Mouse (Mus musculus): Measurements from ENCODE around the gene 2010111I01Rik.
"Not testable (repeated sequence)": the region's sequence is repeated elsewhere in the genome, so short reads cannot be mapped to it uniquely, and the experiment has no call there.

2010111I01Rik gene

DNA sequence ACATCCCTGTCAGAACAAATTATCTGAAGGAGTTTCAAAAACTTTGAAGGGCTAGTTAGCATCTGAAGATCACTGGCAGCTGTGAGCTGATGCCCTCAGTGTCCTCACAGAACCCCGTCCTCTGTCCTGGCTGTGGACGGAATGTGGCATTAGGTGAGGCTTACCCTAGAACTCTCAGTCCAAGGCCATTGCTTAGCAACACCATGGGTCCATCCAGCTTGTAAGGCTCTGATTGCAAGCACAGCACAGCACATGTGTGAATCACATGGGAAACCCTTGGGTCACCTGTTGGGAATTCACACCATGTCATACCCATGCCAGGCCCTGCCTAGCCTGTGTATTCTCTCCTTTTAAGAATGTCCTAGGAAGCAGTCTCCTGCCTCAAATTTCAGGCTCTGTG, 332.3 kb downstream of the 2010111I01Rik start:
- DNase-seq = no peak

DNA sequence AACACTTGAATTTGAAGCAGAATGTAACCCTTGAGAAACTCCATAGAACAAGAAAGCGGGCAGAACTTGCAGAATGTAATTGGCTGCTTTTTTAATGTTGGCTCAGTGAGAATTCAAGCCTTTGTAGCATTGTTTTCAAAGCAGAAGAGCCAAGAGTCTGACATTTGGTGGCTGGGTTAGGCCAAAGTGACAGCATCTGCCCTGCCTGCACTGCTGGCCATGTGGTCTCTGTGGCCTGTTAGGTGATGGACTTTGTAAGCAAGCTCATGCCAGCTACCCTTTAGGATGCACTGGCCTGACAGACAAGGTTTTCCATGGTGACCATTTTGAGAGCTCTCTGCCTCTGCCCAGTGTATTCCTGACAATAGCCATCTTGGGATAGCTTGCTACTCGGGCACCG, 333.2 kb downstream of the 2010111I01Rik start:
- DNase-seq = no peak

DNA sequence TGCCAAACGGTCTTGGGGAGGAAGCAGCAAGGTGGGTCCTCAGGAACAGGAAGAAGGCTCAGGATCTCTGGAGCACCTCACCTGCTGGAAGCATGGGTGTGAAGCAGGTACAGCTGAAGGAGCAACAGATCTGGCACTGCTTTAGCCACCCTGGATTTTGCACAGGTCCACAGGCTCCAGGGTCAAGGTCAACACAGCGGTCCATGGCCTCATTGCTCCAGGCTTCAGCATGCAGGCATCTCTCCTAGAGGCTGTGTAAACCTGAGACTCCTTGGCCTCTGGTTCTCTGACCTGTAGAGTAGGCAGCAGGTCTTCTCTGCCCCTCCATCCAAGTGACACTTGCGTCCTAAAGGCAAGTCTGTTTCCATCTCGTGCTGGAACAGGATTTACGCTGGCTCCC, 334.2 kb downstream of the 2010111I01Rik start:
- no peak for DNase-seq

DNA sequence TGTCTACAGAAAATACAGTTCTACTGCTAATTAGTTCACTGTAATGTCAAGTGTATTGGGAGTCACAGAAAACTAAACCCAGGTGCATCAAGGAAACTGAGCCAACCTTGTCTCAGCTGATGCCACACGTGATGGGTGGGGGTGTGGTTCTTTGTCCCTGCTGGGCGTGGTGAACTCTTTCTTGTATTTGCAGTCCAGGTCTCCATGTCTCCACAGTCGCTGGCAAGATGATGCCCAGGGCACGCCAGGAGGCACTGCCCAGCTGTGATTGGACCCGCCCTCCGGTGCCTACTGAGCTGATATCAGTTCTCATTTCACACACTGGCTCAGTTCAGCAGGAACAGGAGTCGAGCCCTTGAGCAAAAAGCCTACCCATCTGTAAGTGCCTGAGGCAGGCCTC, 336.2 kb downstream of the 2010111I01Rik start:
- DNase-seq = no peak

DNA sequence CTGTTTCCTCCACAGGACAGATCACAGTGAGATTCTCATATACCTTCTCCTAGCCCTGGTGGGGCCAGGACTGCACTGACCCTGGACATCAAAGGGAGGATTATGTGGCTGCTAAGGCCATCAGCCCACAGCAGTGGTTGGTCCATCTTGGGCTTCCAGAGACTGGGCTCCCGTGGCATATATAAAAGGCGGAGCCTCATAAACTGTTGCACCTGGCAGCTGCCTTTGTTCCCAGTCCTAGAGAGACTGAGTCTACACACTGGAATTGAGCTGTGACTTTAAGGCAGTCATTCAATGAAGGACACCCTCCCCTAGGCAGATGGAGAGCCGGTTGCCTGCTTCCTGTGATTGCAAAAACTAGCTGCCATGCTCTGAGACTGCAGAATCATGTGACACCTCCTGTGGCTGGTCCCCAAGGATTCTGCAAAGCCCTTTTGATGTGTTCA, 337.1 kb downstream of the 2010111I01Rik start:
- no peak for DNase-seq

DNA sequence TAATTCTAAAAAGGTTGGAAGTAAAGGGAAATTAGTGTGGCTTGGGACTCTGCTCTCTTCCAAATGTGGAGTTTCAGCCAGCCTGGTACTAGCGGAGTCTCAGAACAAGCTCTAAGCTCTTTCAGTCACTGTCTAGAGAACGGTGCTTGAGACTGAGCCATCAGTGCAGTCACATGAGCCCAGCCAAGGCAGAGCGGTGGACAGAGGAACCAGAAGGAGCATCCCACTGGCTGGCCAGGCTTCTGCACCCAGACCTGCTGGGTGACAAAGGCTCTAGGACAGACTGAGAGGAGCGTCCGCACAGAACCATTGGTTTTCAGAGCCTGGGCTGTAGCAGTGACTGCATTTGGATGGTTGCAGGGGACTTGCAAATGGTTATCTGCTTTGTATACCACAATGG, 337.7 kb downstream of the 2010111I01Rik start:
- DNase-seq = no peak

DNA sequence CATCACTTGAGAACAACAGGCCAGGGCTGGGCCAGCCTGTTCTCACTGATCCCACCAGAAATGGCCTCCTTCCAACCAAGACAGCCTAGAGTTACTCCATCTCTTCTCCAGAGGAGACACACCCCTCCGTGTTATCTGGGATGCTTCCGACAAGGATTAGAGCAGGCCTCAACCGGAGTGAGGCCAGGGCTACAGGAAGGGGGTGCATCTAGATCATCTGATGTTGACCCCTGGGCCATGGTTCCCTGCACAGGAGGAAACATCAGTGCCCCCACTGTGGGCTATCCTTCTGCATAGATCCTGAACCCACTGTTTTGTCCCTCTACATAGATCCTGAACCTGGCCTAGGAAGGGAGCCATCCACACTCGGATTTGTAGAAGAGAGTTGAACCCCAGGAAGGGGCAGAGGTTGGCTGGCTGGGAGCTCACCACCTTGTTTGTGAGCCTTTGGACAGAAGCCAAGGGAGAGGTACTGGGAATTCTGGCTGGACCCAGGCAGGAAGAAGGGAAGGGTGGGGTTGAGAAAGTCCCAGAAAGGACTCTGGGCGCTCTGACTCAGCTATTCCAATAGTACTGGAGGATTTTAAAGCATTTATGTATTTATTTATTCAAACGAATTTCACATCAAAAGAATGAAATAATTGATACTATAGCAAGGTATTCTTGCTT, 339.6 kb downstream of the 2010111I01Rik start:
- DNase-seq = no peak

DNA sequence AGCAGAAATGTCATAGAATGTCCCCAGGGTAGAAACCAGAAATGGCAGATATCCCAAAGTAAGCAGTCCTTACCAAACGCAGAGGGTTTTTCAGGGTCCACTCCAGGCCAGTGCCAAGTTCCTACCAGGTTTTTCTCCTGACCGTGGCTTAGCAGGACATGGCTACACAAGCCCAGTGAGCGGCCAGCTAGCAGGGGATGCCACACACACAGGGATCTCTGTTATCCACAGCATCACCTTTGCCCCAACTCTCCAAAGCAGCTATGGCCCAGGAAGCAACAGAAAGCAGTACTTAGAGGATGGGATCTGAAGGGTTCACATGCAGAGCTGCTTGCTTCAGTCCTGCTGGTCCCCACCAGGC, 340.1 kb downstream of the 2010111I01Rik start:
- no peak for DNase-seq

DNA sequence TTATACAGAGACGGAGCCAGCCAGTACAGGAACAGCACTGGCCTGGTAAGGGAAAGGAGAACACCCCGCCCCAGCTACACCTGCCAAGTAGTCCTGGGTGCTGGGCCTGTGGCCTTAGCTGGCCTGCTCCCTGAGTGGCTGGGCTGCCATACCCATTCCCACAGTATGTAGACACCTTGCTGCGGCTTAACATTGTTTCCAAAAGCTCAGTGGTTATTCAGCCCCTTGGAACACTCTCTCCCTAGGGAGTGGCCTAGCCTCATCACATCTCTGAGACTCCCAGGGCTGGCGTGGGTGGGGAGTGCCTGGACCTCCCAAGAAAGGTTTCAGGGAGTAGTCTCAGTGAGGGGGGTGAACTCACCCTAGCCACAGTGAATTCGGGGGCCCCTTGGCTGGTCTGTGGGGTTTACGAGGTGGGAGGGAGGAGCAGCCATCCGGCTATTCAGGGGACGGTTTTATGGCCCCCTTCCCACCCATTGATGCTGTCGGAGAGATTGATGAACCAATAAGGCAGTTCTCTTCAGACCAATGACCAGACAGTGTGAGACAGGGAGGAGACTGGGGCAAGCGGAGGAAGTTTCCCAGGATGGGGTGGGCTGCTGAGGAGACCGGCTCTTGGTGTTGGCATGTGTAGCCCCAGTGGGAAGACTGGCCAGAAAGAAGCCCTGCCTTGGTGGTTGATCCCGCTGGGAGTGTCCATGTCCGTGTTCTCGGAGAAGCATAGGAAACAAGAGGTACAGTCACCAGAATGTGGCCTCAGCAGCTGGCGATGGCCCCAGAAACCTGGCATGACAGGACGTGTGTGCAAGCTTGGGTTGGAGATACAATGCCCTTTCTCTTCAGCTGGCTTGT, 340.7 kb downstream of the 2010111I01Rik start:
- no peak for DNase-seq

DNA sequence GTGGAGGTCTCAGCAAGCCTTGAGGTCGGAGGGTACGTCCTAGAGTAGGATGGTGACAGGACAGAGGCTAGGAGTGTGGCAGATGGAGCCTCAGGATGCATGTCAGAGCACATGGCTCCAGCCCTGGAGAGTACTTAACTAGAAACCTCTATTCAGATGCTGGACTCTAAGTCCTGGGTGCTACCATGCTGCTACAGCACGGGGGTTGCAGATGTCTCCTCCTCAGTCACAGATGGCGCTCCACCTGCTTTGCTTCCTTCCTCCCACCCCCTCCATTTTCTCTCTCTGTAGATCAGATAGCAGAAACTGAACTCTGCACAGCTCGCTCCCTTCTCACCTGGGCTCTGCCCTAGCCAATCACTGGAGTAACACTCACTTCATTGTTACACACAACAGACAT, 342.1 kb downstream of the 2010111I01Rik start:
- DNase-seq = no peak

DNA sequence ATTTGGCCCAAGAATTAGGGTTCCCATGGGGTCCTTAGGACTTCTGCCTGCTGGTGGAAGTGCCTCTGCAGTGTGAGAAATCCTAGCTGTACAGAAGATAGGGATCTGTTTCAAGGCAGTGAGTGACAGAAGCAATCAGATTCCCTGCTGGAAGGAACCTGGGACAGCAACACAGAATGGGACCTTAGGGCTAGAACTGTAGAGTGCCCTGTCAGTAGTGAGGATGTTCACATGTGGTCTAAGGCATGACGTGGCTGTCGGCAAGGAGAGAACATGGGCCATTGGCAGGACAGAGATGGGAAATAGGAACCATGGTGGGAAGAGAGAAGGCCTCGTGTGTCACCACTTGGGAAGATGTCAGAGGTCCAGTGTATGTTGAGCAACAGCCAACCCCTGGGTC, 344.9 kb downstream of the 2010111I01Rik start:
- DNase-seq = no peak

DNA sequence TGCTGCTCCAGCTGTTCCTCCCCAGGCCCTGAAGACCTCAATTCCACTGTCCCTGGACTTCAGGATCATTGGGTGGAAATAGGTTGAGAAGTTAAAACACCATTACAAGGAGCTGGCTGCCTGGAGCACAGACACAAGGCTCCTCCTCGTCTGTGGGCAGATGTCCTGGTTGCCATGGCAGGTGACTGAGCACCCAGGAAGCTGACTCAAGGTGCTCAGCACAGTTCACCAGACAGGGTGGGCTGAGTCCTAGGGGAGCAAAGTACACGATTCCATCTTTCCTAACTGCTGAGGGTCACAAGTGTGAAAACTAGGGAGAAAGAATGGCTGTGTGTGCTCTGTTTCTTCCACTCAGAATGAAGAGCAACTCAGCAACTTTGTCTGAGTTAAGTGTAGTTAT, 346.5 kb downstream of the 2010111I01Rik start:
- DNase-seq = no peak

DNA sequence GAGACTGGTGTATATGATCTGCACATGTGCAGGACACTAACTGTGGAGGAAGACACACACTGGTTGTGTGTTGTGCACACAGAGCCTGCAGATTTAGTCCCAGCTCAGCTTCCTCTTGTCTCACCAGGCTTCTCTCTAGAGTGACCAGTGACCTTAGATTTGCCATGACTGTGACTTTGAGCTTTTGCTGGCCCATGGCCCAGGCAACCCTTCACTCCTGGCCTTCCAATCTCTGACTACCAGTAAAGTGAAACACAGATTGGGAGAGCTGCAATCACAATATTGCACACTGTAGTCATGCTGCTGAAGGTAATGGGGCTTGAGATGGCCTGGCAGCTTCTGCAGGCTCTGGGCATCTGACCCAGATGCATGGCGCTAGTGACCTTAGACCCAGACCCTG, 348.6 kb downstream of the 2010111I01Rik start:
- no peak for DNase-seq

DNA sequence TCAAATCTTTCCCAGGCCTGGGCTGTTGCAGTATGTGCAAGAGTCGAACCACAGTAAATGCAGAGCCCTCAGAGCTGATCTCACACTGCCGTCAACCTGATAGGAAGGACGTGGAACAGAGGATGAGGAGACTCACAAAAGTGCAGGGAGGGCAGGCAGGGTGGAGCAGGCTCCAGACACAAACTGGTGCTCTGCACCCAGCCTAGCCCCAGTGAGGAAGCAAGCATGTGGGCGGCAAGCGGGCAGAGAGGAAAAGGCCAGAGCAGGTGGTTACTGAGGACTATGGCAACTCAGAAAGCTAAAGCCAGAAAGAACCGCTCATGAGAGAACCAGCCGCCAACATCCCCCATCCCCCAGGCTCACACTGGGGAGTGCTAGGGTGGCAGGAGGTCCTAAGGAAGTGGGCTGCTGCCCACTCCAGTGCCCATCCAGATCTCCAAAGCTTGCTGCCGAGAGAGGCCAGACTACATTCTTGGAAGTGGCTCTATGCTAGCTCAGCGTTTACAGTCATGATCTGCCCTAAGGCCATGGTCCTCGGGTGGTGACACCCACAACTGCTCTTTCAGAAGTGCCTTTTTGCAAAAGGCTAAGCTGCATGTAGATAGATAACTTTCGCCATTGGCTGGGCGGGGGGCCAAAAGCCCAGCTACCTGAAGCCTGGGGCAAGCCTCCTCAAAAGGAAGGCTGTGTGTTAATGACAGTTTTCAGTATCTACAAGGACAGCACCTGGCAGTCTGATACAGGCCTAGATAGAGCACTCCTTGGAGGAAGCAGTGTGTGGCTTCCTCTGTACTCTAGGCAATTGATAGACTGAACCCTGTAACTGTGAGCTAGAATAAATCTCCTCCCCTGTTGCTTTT, 349.3 kb downstream of the 2010111I01Rik start:
- no peak for DNase-seq

DNA sequence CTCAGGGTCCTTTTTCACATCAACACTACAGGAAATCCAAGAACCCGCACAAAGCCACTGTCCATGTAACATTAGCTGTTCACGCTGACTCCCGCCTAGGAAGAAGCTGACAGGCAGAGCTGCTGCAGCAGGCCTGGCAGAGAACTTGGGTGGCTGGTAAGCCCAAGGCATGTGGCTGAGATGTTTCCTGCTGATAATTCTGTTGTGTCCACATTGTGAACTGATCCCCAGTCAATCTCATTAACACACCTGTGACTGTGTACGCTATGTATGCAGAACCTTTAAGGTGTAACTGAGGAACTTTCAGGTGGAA, 349.9 kb downstream of the 2010111I01Rik start:
- DNase-seq = no peak

DNA sequence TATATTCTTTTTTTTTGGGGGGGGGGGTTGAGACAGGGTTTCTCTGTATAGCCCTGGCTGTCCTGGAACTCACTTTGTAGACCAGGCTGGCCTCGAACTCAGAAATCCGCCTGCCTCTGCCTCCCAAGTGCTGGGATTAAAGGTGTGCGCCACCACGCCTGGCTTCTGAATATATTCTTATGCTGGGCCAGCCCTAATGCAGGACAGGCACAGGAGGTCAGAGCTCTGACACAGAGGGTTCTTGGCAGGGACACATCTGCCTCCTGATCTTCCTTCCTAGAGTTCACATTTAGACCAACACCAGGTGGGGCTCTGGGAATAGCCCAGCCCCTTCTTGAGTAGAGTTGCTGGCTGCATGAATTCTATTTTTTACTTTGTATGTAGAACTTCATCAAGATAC, 350.4 kb downstream of the 2010111I01Rik start:
- DNase-seq = not testable (repeated sequence)

DNA sequence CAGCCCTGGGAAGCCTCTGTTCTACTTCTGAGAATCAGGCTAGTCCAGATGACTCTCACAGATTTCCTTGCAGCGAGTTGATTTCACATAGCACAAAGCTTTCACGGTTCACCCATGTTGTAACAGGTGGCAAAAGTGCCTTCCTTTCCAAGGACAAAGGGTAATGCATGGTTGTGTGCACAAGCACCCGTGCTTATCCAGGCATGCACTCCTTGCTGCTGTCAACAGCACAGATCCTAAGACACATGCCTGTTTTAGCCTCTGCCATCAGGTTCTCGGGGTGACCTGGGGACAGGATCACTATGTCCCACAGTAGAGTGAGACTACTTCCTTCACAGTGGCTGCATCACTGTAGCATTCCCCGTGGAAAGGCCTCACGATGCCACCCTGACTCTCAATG, 351.1 kb downstream of the 2010111I01Rik start:
- DNase-seq = no peak

DNA sequence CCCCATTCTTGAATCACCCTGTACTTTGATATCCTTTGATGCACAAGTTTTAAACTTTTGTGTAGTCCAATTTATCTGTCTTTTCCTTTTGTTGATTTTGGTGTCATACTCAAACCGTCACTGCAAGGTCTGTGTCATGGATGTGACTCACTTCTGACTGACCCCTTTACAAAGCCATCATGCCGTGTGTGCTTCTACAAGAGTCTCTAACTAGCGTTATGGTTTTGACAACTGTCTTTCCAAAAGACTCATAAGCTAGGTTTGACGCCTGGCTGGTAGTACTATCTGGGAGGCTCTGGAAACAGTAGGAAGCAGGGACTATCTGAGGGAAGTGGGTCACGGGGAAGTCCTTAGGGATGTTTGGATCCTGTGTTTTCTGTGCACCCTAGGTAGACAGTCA, 351.7 kb downstream of the 2010111I01Rik start:
- no peak for DNase-seq

DNA sequence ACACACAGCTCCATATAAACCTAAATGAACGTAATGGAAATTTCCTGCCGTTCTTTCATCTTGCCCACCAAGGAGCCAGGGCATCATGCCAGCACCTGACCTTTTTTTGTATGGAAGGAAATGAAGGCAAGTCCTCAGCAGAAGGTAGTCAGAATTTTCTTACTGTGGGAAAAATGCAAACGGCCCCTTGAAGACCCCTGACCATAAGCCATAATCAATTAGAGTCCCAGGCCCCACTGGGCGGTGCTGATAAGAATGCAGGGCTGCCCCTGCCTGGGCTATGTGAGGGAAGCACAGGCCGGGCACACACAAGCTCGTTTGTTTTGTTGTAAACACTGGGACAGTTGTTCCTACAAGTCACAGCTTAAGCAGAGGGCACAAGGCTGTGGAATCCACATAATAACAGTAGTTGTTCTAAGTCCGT, 353.0 kb downstream of the 2010111I01Rik start:
- no peak for DNase-seq

DNA sequence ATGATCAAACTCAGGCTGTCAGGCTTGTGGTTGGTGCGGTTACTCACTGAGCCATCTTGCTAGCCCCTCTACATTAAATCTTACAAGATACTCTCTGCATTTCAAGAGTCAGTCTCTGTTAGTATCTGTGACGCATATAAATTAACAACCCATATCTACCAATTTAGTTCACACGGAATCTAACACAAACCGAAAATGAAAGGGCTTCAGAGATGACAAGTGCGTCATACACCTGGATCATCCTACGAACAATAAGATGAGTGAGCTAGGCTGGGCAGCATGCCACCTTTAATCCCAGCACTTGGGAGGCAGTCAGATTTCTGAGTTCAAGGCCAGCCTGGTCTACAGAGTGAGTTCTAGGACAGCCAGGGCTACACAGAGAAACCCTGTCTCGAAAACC, 355.1 kb downstream of the 2010111I01Rik start:
- DNase-seq = no peak

DNA sequence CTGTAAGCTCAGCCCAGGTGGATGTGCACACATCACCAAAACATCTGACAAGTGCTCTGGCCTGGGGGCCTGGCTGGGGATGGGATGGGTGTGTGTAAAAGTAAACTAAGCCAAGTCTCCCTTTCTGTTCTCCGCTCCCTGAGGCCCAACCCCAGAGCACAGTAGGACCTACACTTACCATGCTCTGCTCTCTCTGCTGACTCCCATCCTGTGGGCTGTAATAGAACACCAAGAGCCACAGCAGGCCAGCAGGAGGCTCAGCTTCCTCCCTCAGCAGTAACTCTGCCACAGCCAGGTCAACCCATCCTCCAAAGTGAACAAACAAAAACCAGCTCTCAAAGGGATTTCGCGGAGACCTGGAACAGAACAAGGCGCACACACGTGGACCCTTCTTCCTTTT, 357.0 kb downstream of the 2010111I01Rik start:
- no peak for DNase-seq

DNA sequence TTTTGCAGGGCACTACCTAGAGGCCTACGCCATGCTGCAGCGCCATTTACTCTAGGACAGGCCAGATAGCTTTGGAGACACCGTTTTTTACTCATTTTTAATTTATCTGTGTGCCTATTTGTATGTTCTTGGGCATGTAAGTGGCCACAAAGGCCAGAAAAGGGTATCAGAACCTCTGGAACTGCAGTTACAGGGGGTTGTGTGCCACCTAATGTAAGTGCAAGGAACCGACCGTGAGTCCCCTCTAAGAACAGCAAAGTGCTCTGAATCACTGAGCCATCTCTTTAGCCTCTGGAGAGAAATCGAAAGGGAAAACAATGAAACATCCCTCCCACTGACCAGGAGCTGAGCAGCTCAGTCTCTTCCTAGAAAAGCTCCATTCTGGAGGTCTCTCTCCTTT, 358.1 kb downstream of the 2010111I01Rik start:
- no peak for DNase-seq

DNA sequence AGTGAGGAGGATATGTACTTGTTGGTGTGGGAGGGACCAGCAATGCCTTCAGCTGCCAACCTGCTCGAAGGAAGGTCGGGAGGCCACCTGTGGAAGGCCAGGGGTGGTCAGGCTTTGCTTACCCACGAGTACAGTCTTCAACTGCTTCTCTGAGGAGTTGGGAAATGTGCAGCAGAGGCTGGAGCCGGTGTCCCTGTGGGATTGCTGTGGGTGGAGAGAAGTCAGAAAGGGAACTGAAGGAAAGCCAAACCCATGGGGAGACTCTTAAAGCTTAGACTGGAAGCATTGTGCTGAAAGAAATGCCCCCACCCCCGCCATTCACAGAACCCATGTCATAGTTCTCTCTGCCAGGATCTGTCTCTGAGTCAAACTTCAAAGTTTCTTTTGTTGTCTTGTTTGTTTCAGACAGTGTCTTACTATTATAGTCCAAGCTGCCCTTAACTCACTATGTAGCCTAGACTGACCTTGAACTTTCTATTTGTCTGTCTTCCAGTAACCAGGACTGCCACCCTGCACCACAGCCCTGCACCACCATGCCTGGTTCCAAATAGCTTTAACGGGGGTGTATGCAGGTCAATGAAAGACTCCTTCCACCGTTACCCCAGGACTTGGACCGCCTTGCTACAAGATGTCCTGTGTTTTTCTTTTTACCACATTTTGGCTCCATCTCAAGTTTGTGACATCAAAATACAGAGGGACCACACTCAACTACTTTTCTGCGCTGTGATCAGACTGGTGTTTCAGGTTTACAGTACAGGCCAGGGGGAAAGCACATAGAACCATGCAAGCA, 358.8 kb downstream of the 2010111I01Rik start:
- no peak for DNase-seq
